Mouse (Mus musculus): ENCODE data around the gene Nmnat3. TPM values are rescaled to one million over a fixed set of nuclear protein-coding genes. Genes with fewer than 3 reads are reported as not detected.

Nmnat3 gene
- polyA plus RNA-seq, 1 experiment from 2014 or later = 10.3 TPM

DNA sequence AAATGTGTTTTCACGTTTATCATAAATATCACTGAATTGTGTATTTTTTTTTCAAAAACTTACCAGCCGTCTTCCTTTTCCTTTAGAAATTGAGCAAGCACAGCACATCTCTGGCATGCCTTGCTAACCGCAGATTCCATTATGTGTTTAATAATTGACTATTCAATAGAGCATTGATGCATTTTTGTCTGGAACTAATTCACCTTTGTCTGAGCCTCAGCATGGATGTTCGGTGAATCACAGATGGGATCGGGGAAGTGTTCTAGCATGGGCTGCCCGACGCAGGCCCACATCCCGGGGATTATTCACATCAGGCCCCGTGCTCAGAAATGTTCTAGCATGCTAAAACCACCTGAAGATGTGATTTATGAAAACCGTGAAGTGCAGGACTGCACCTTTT lies 12.2 kb upstream of the Nmnat3 start:
- H3K4me3 ChIP-seq (ENCODE audit: low read depth, low read length) = no peak overlapping the region
- no peak overlapping the region for H3K4me2 ChIP-seq
- H3K27me3 ChIP-seq (ENCODE audit: control insufficient read depth, insufficient read depth, low read length) = no peaks in the 10 kb centered on the region
- no peak overlapping the region for H3K9ac ChIP-seq (ENCODE audit: low read depth, low read length)
- H3K4me1 ChIP-seq (ENCODE audit: control insufficient read depth, insufficient read depth, low read length) = no peaks in the 10 kb centered on the region
- no peak for ATAC-seq (replicated peaks; ENCODE audit: insufficient number of reproducible peaks, low FRiP score, low TSS enrichment)
- H3K27ac ChIP-seq (ENCODE audit: low read depth, low read length) = no peak overlapping the region
- H3K36me3 ChIP-seq (ENCODE audit: control insufficient read depth, insufficient read depth, low read length) = no peaks in the 10 kb centered on the region
- no peaks in the 10 kb centered on the region for H3K9me3 ChIP-seq (replicated peaks; ENCODE audit: control insufficient read depth, low read length)
- 82% methylated on average over 10 of the region's 10 CpGs for WGBS (ENCODE audit: insufficient replicate concordance)

DNA sequence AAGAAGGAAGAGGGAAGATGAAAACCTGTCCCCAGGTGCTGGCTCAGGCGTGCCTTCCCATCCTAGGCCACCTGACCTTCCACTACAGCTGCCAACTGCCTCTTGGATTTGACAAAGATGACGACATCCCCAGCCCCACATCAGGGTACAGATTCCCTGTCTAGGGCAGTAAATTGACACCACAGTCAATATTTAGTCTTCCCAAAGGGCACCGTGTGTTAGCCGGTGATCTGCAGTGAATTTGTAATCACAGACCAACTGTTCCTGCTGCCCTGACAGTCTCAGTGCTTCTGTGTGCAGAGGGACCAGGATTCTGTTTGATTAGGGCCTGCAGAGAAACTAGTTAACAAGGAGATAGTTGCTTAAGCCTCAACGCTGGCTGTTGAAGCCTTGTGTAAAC lies 7.1 kb upstream of the Nmnat3 start:
- Histone ChIP-seq H3K36me3 (ENCODE audit: control insufficient read depth, insufficient read depth, low read length) (no peaks in the 10 kb centered on the region), H3K9ac (ENCODE audit: low read depth, low read length) (no peak overlapping the region), H3K4me3 (ENCODE audit: low read depth, low read length) (no peak overlapping the region), H3K4me1 (ENCODE audit: control insufficient read depth, insufficient read depth, low read length) (no peaks in the 10 kb centered on the region), H3K27me3 (ENCODE audit: control insufficient read depth, insufficient read depth, low read length) (no peaks in the 10 kb centered on the region), H3K4me2 (no peak overlapping the region), H3K27ac (ENCODE audit: low read depth, low read length) (no peak overlapping the region), H3K9me3 (replicated peaks; ENCODE audit: control insufficient read depth, low read length) (no peaks in the 10 kb centered on the region)
- 54% methylated on average over 5 of the region's 5 CpGs for WGBS (ENCODE audit: insufficient replicate concordance)
- ATAC-seq (replicated peaks; ENCODE audit: insufficient number of reproducible peaks, low FRiP score, low TSS enrichment) = no peak

DNA sequence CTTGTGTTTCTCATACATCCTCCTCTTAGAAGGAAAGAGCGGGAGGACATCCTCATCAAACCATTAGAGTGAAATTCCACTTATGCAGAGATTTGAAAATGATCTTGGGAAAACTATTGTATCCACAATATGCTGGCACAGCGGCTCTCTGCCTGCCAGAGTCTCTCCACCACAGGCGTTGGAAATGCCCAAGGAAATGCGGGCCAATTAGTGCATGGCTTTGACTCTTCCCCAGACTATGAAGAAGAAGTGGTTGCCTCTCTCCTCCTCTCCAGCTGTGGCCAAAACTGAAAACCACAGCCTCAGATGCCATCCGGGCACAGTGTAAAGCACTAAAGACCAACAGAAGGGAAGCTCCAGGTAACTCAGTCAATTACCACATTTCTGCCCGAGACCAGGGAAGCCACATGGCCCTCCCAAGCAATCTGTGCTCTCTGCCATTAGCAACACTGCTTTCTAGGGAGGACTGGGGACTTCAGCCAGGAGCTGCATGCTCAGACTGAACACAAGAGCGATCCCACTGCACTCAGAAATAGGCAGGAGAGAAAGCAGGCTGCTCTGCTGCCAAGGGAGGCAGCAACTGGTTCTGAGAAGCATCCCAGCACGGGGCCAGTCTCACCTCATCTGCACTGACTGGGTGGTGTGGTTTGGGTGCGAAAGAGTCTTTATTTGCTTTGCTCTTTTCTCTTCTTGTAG lies 1.5 kb upstream of the Nmnat3 start:
- no peak overlapping the region for H3K4me3 ChIP-seq (ENCODE audit: low read depth, low read length)
- no peak for ATAC-seq (replicated peaks; ENCODE audit: insufficient number of reproducible peaks, low FRiP score, low TSS enrichment)
- 65% methylated on average over 9 of the region's 9 CpGs for WGBS (ENCODE audit: insufficient replicate concordance)
- H3K27ac ChIP-seq (ENCODE audit: low read depth, low read length) = no peak overlapping the region
- no peaks in the 10 kb centered on the region for H3K27me3 ChIP-seq (ENCODE audit: control insufficient read depth, insufficient read depth, low read length)
- no peak overlapping the region for H3K4me2 ChIP-seq
- H3K4me1 ChIP-seq (ENCODE audit: control insufficient read depth, insufficient read depth, low read length) = no peaks in the 10 kb centered on the region
- H3K9ac ChIP-seq (ENCODE audit: low read depth, low read length) = no peak overlapping the region
- H3K9me3 ChIP-seq (replicated peaks; ENCODE audit: control insufficient read depth, low read length) = no peaks in the 10 kb centered on the region
- no peaks in the 10 kb centered on the region for H3K36me3 ChIP-seq (ENCODE audit: control insufficient read depth, insufficient read depth, low read length)

DNA sequence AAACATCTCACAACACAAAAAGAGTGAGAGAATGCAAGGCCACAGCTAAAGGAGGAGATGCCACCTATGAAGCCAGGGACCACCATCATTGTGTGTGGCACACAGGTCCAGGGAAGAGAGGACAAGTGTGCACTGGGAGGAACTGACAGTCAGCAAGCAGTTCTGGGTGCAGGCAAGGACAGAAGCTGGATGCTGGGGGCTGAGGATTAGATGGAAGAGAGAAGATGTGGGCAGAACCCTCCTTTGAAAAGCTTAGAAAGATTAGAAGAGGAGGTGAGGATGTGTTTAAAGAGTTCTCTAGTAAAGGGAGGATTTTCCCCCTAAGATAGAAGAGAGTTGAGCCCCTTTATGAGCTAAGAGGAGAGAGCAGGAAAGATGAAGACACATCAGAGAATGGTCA lies 2.4 kb downstream of the Nmnat3 start:
- Histone ChIP-seq H3K9ac (ENCODE audit: low read depth, low read length) (no peak overlapping the region), H3K4me3 (ENCODE audit: low read depth, low read length) (no peak overlapping the region), H3K27ac (ENCODE audit: low read depth, low read length) (no peak overlapping the region), H3K27me3 (ENCODE audit: control insufficient read depth, insufficient read depth, low read length) (no peaks in the 10 kb centered on the region), H3K9me3 (replicated peaks; ENCODE audit: control insufficient read depth, low read length) (no peaks in the 10 kb centered on the region), H3K4me1 (ENCODE audit: control insufficient read depth, insufficient read depth, low read length) (no peaks in the 10 kb centered on the region), H3K36me3 (ENCODE audit: control insufficient read depth, insufficient read depth, low read length) (no peaks in the 10 kb centered on the region), H3K4me2 (no peak overlapping the region)
- ATAC-seq (replicated peaks; ENCODE audit: insufficient number of reproducible peaks, low FRiP score, low TSS enrichment) = no peak

DNA sequence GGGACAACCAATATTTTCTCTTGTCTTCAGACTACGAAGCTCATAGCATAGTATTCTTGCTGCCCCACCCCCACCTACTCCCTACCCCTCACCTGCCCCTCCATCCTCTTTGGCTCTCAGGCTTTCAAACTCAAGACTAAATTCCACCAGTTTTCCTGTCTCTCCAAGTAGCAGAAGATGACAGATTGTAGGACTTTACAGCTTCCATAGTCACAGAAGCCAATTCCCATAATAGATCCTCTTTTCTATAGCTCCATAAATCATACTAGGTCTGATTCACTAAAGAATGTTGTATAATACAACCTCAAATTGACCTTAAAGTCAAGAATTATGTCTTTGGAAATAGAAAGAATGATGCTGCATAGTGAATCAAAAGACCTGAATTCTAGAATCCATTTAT lies 3.4 kb downstream of the Nmnat3 start:
- H3K36me3 ChIP-seq (ENCODE audit: control insufficient read depth, insufficient read depth, low read length) = no peaks in the 10 kb centered on the region
- H3K9ac ChIP-seq (ENCODE audit: low read depth, low read length) = no peak overlapping the region
- no peaks in the 10 kb centered on the region for H3K27me3 ChIP-seq (ENCODE audit: control insufficient read depth, insufficient read depth, low read length)
- no peak overlapping the region for H3K4me2 ChIP-seq
- 84% methylated on average over 1 of the region's 1 CpGs for WGBS (ENCODE audit: insufficient replicate concordance)
- no peaks in the 10 kb centered on the region for H3K9me3 ChIP-seq (replicated peaks; ENCODE audit: control insufficient read depth, low read length)
- H3K27ac ChIP-seq (ENCODE audit: low read depth, low read length) = no peak overlapping the region
- no peak for ATAC-seq (replicated peaks; ENCODE audit: insufficient number of reproducible peaks, low FRiP score, low TSS enrichment)
- H3K4me1 ChIP-seq (ENCODE audit: control insufficient read depth, insufficient read depth, low read length) = no peaks in the 10 kb centered on the region
- no peak overlapping the region for H3K4me3 ChIP-seq (ENCODE audit: low read depth, low read length)

DNA sequence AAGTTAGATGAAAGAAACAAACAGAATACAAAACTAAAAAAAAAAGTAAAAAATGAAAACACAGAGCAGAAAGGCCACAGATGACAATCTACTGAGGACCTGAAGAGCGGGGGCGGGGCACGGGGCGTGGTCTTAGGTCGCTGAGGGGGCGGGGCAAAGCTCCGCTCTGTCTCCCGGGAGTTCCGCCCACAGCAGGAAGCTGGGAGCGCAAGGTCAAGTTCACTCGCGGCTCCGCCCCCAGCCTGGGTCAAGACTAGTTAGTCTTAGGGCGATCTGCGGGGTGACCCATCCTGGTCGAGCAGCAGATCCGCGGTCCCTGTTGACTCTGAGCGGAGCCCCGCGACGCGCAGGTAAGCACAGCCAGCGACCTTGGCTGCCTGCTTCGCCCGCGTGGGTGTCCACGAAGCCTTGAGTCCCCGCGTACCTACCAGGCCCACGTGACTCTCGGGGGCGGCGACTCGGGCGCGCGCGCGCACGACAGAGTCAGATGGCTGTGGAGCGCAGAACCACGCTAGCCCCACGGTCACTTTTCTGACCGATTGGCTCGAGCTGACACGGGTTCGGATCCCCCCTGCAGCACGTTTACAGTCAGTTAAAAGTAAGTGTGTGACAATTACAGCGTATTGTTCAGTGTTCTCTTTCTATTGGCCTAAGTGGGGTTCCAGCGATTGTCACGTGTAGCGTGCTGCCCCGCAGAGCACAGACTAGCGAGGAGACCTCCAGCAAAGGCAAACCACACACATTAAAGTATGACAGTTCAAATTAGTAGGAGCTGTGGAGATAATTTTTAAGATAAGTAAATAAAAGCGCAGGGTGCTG lies 9.4 kb downstream of the Nmnat3 start:
- H3K4me3 ChIP-seq (ENCODE audit: low read depth, low read length) = peak overlapping the region; percentile 59
- peak overlapping the region; percentile 80 for H3K27ac ChIP-seq (ENCODE audit: low read depth, low read length)
- H3K27me3 ChIP-seq (ENCODE audit: control insufficient read depth, insufficient read depth, low read length) = no peaks in the 10 kb centered on the region
- peak overlapping the region; percentile 87 for H3K4me2 ChIP-seq
- H3K9me3 ChIP-seq (replicated peaks; ENCODE audit: control insufficient read depth, low read length) = no peaks in the 10 kb centered on the region
- WGBS (ENCODE audit: insufficient replicate concordance) = 2% methylated on average over 56 of the region's 56 CpGs
- ATAC-seq (replicated peaks; ENCODE audit: insufficient number of reproducible peaks, low FRiP score, low TSS enrichment) = peak; percentile 84
- H3K36me3 ChIP-seq (ENCODE audit: control insufficient read depth, insufficient read depth, low read length) = no peaks in the 10 kb centered on the region
- peaks cover 5% of the 10 kb centered on the region; the same call in 1 of the 2 replicates for H3K4me1 ChIP-seq (ENCODE audit: control insufficient read depth, insufficient read depth, low read length)
- peak overlapping the region; percentile 75 for H3K9ac ChIP-seq (ENCODE audit: low read depth, low read length)

DNA sequence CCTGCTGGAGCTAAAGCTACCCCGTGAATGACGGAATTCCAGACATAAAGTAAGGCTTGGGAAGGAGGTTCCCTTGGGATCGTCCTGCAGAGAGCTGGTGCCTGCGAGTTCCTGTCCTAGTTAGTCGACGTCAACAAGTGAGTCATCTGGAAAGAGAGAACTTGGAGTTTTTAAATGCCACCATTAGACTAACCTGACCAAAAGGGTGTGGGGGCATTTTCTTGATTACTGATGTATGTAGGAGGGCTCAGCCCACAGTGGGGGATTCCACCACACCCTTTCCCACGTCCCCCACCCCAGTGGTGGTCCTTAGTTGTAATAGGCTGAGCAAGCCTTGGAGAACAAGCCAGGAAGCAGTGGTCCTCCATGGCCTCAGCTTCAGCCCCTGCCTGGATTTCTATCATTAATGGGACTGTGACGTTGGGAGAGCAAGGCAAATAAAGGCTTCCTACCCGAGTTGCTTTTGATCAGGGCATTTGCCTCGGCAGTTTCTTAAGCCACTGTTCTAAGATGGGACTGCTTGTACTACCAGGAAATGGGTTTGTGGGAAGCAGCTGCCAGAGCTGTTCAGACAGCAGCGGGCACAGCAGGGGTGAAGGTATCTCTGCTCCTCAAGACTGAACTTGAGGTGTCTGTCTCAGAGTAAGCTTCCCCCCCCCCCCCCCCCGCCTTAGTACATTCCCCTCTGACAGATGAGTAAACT lies 10.2 kb downstream of the Nmnat3 start:
- H3K4me1 ChIP-seq (ENCODE audit: control insufficient read depth, insufficient read depth, low read length) = peaks cover 5% of the 10 kb centered on the region; the same call in 1 of the 2 replicates
- H3K9ac ChIP-seq (ENCODE audit: low read depth, low read length) = peak overlapping the region; percentile 75
- H3K27me3 ChIP-seq (ENCODE audit: control insufficient read depth, insufficient read depth, low read length) = no peaks in the 10 kb centered on the region
- peak overlapping the region; percentile 80 for H3K27ac ChIP-seq (ENCODE audit: low read depth, low read length)
- no peaks in the 10 kb centered on the region for H3K36me3 ChIP-seq (ENCODE audit: control insufficient read depth, insufficient read depth, low read length)
- peak overlapping the region; percentile 87 for H3K4me2 ChIP-seq
- H3K4me3 ChIP-seq (ENCODE audit: low read depth, low read length) = peak overlapping the region; percentile 59
- H3K9me3 ChIP-seq (replicated peaks; ENCODE audit: control insufficient read depth, low read length) = no peaks in the 10 kb centered on the region
- no peak for ATAC-seq (replicated peaks; ENCODE audit: insufficient number of reproducible peaks, low FRiP score, low TSS enrichment)
- WGBS (ENCODE audit: insufficient replicate concordance) = 12% methylated on average over 12 of the region's 12 CpGs

DNA sequence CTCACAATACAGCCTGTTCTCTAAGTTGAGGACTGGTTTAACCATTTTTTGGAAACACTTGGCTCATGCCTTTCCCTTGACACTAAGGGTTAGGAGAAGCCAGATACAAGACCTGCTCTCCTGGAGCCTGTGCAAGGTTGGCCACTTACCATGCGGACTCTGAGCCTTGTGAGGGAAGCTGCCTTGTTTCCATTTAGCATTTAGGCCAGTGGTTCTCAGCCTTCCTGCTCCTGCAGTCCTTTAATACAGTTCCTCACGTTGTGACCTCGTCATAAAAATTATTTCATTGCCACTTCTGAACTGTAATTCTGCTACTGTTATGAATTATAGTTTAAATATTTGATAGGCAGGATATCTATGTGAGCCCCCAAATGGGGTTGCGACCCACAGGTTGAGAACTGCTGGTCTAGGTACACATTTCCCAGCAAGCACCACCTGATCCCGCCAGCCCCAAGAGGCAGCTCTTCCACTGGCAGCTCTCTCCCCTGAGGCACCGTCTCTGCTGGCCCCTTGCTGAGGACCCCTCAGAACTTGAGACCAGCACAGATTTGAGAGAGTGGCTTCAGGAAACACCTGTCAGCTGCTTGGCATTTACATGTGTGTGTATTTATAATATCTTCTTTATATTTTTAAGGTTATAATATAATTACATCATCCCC lies 10.8 kb downstream of the Nmnat3 start:
- Histone ChIP-seq H3K4me1 (ENCODE audit: control insufficient read depth, insufficient read depth, low read length) (peaks cover 5% of the 10 kb centered on the region; the same call in 1 of the 2 replicates), H3K27ac (ENCODE audit: low read depth, low read length) (no peak overlapping the region), H3K9me3 (replicated peaks; ENCODE audit: control insufficient read depth, low read length) (no peaks in the 10 kb centered on the region), H3K36me3 (ENCODE audit: control insufficient read depth, insufficient read depth, low read length) (no peaks in the 10 kb centered on the region), H3K27me3 (ENCODE audit: control insufficient read depth, insufficient read depth, low read length) (no peaks in the 10 kb centered on the region), H3K4me2 (peak overlapping the region; percentile 87), H3K4me3 (ENCODE audit: low read depth, low read length) (peak overlapping the region; percentile 59; the same call in 1 of the 2 replicates), H3K9ac (ENCODE audit: low read depth, low read length) (peak overlapping the region; percentile 75; the same call in 1 of the 2 replicates)
- 73% methylated on average over 6 of the region's 6 CpGs for WGBS (ENCODE audit: insufficient replicate concordance)
- ATAC-seq (replicated peaks; ENCODE audit: insufficient number of reproducible peaks, low FRiP score, low TSS enrichment) = no peak
